Mouse (Mus musculus) forebrain, postnatal 0 days (tissue): ENCODE data around the gene Cdkal1. TPM values are rescaled to one million over a fixed set of nuclear protein-coding genes. Genes with fewer than 3 reads are reported as not detected.

Experiments used
- ATAC-seq: fragments of 200-750 bp; cut with Nextera tagmentation; 2 replicates; pipeline ENCODE4 v1.8.0; 2017; ENCODE audit warnings: mild to moderate bottlenecking, moderate library complexity
- DNase-seq: peaks from one replicate; pipeline ENCODE4 v3.0.0-alpha.2; 2015
- H3K27ac ChIP-seq: fragments of 300-500 bp; sonication (generic); 2 replicates; pipeline ENCODE4 v1.5.1; 2014; ENCODE audit warnings: low read depth, mild to moderate bottlenecking, antibody characterized with exemption, low read length, moderate library complexity, mixed read lengths
- H3K27me3 ChIP-seq: fragments of 300-500 bp; sonication (generic); 2 replicates; pipeline ENCODE4 v1.6.1; 2014; ENCODE audit warnings: mild to moderate bottlenecking, low read length, mixed read lengths; ENCODE audit not compliant: insufficient read depth
- H3K36me3 ChIP-seq: fragments of 300-500 bp; sonication (generic); 2 replicates; pipeline ENCODE4 v1.6.1; 2014; ENCODE audit warnings: mild to moderate bottlenecking, moderate library complexity; ENCODE audit not compliant: insufficient read depth
- H3K4me1 ChIP-seq: fragments of 300-500 bp; sonication (generic); 2 replicates; pipeline ENCODE4 v1.6.1; 2014; ENCODE audit warnings: antibody characterized with exemption; ENCODE audit not compliant: insufficient read depth
- H3K4me2 ChIP-seq: fragments of 300-500 bp; sonication (generic); 2 replicates; pipeline ENCODE4 v1.6.1; 2014; ENCODE audit warnings: low read depth, mild to moderate bottlenecking, moderate library complexity
- H3K4me3 ChIP-seq: fragments of 300-500 bp; sonication (generic); 2 replicates; pipeline ENCODE4 v1.5.1; 2014; ENCODE audit warnings: low read depth, low read length, mixed read lengths
- H3K9ac ChIP-seq: fragments of 300-500 bp; sonication (generic); 2 replicates; pipeline ENCODE4 v1.6.1; 2014; ENCODE audit warnings: mild to moderate bottlenecking
- H3K9me3 ChIP-seq: fragments of 300-500 bp; sonication (generic); 2 replicates; pipeline ENCODE4 v1.6.1; 2016; ENCODE audit warnings: low read length
- CTCF ChIP-seq: sonication (generic); IDR thresholded peaks from 2 replicates; pipeline ENCODE4 v1.5.1; 2016; ENCODE audit warnings: antibody characterized with exemption, control low read depth, low read depth
- WGBS: fragments of 180-500 bp; shearing (Covaris S2); extraction: QIAGEN DNeasy Blood & Tissue Kit; methylation state at CpG from one replicate; pipeline ENCODE4 v1.1.7; 2014; 5-methylcytosine and 5-hydroxymethylcytosine counted together
- polyA plus RNA-seq: library from polyadenylated mRNA; unstranded; fragments of >200 nt; fragmentation: Nextera tagmentation; extraction: Ambion mirVana; gene quantifications from 2 replicates; pipeline ENCODE4 v1.2.1, GENCODE M21; 2015
- total RNA-seq: library from RNA; depleted of rRNA; stranded (reverse); fragments of >200 nt; gene quantifications from 2 replicates; pipeline ENCODE4 v1.2.3, GENCODE M21; 2014

The Cdkal1 gene
- total and polyA plus RNA-seq, 2 experiments from 2014 or later, result 16.7 to 18.3 TPM

DNA sequence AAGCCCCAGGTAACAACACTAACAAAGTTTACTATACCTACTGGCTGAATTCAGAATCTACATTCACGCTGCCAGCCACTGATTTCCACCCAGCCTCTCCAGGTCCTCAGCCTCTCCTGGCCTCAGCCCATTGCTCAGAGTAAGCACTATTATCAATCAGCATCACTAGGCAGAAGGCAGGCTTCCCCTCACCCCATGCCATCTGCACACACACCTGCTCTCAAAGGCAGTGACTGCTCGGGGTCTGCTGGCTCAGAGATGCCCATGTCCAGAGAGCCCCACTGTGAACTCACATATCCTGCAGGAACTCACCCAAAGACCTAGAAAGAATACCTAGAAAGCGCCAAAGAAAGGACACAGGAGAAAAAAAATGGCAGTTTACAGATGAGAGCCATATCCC, 102.2 kb downstream of the Cdkal1 start:
- Histone ChIP-seq H3K27ac (no peak overlapping the region), H3K4me1 (no peaks in the 10 kb centered on the region), H3K9me3 (no peaks in the 10 kb centered on the region), H3K4me2 (no peak overlapping the region), H3K36me3 (no peaks in the 10 kb centered on the region), H3K4me3 (no peak overlapping the region), H3K27me3 (no peaks in the 10 kb centered on the region), H3K9ac (no peak overlapping the region)
- DNase-seq, result no peak
- no peak for TF ChIP-seq CTCF
- ATAC-seq, result no peak
- 72% methylated on average over 3 of the region's 3 CpGs for WGBS

DNA sequence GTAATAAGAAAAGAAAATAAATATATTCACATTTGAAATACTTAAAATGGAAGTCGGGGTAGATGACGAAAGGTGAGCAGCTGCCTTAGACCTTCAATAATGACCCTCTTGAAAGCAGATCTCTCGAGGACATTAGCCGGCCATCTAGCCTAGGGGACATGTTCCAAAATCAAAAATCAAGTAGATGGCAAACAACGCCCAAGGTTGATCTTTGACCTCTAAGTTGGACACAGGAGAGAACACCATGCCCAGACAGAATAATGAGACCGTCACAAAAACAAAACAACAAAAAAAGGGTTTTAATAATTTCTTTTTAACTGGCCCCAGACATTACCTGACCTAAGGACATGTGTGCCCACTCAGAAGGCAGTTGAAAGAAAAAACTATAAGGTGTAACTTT, 103.4 kb downstream of the Cdkal1 start:
- DNase-seq (no peak), ATAC-seq (no peak)
- no peak overlapping the region for H3K4me3 ChIP-seq
- no peaks in the 10 kb centered on the region for H3K4me1 ChIP-seq
- 98% methylated on average over 6 of the region's 6 CpGs for WGBS
- no peak for TF ChIP-seq CTCF
- no peaks in the 10 kb centered on the region for H3K27me3 ChIP-seq
- H3K36me3 ChIP-seq, result no peaks in the 10 kb centered on the region
- H3K9ac ChIP-seq, result no peak overlapping the region
- H3K4me2 ChIP-seq, result no peak overlapping the region
- H3K9me3 ChIP-seq, result no peaks in the 10 kb centered on the region
- H3K27ac ChIP-seq, result no peak overlapping the region

DNA sequence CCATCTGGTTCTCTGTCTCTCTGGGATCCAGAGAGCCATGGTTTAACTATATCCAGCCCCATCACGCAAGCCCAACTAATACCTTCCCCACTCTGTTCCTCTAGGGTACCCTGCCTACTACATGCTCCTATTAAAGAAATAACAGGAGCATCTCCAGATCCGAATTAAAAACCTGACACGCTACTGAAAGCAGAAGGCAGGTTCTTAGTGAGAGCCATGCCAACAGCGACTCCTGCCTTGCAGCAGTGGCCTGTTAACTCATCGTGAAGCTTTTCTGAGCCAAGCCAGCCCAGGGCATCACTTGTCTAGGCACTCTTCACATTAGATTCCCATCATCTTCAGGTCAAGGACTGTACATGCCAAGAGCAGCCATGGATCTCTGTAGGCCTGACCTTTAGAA, 104.3 kb downstream of the Cdkal1 start:
- Histone ChIP-seq H3K9me3 (no peaks in the 10 kb centered on the region), H3K4me2 (no peak overlapping the region), H3K27me3 (no peaks in the 10 kb centered on the region), H3K36me3 (no peaks in the 10 kb centered on the region), H3K4me3 (no peak overlapping the region), H3K9ac (no peak overlapping the region), H3K4me1 (0 out of 2 replicates have a peak, but pooled peaks cover 5% of the 10 kb centered on the region), H3K27ac (no peak overlapping the region)
- DNase-seq, result no peak
- no peak for ATAC-seq
- TF ChIP-seq CTCF, result no peak
- WGBS, result 88% methylated on average over 5 of the region's 5 CpGs

DNA sequence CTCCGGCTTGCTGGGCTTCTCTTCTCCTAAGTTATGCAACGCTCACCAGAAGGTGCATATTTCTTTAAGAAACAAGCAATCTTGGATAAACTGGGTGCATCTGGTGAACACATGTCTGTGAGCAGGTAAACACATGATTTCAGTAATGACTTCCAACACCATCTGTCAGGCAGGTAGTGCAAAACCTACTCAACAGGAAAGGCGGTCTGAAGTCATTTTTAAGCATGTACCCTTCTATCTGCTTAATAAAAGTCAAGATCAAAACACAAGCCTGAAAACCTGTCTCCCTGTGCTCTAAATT, 108.2 kb downstream of the Cdkal1 start:
- DNase-seq, result no peak
- H3K36me3 ChIP-seq, result no peaks in the 10 kb centered on the region
- no peaks in the 10 kb centered on the region for H3K9me3 ChIP-seq
- no peaks in the 10 kb centered on the region for H3K27me3 ChIP-seq
- no peak for TF ChIP-seq CTCF
- ATAC-seq, result no peak
- H3K4me2 ChIP-seq, result no peak overlapping the region
- 64% methylated on average over 3 of the region's 3 CpGs for WGBS
- no peak overlapping the region for H3K27ac ChIP-seq
- no peak overlapping the region for H3K9ac ChIP-seq
- H3K4me1 ChIP-seq, result 0 out of 2 replicates have a peak, but pooled peaks cover 5% of the 10 kb centered on the region
- H3K4me3 ChIP-seq, result no peak overlapping the region

DNA sequence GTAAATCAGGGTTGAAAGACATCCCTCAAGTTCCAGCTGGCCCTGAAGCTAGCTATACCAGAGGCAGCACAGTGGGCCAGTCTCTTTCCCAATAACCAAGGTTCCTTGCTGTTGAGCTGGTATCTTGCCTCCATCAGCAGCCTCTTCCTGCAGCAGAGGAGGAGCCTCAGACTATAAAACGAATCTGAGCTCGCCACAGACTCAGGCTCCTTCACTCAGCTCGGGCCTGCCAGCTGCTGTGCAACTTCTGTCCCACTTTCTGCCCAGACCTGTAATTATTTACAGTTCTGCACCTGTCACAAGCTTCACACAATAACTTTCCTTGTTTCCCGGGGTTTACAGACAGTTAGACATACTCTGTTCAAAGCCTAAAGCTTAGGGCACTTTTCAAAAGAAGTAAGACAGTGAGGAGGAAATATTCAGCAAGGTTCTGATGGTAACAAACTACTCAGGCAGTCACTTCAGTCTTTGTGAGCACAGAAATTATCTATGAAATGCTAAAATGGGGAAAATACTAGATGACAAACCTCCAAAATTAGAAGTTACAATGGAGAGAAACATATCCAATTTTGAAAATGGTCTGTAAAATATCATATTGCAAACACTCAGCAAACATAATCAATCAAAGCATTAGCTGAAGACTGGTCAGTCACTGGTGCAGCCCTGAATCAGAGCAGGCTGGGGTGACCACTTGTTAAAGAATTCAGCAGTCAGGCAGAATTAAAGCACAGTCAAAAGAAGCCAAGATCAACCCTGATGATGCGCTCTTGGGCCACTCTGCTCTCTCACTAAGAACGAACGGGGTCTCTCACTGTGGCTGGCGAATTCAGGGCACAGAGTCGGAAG, 108.8 kb downstream of the Cdkal1 start:
- no peak overlapping the region for H3K4me3 ChIP-seq
- ATAC-seq, result peak; percentile 38; the same call in 1 of the 2 replicates

DNA sequence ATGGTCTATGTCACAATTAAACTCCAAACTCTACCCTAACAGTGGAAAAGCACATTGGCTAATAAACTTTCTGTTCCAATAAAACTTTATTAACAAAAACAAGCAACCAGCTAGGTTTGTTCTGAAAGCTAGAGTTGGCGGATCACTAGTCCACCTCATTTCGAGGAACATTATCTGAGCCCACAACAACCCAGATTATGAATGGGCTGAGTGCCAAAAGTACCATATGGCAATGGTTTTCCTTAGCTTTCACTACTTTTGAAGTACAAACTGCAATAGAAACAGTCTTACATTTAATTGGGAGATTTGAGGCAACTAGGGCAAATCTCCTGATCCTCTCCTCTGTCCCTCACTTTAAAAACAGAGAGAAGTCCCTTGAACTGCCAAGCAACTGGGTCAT, 110.4 kb downstream of the Cdkal1 start:
- 0 out of 2 replicates have a peak, but pooled peaks cover 5% of the 10 kb centered on the region for H3K4me1 ChIP-seq
- no peak overlapping the region for H3K4me3 ChIP-seq
- no peak for ATAC-seq
- no peaks in the 10 kb centered on the region for H3K27me3 ChIP-seq
- H3K36me3 ChIP-seq, result no peaks in the 10 kb centered on the region
- H3K27ac ChIP-seq, result no peak overlapping the region
- H3K4me2 ChIP-seq, result no peak overlapping the region
- H3K9ac ChIP-seq, result no peak overlapping the region
- peak; percentile 51 for DNase-seq
- no peak for TF ChIP-seq CTCF
- H3K9me3 ChIP-seq, result no peaks in the 10 kb centered on the region
- 40% methylated on average over 2 of the region's 2 CpGs for WGBS

More for the DNA sequence above, 108.8 kb downstream of the Cdkal1 start:
- H3K27me3 ChIP-seq, result no peaks in the 10 kb centered on the region
- 40% methylated on average over 9 of the region's 9 CpGs for WGBS
- H3K9ac ChIP-seq, result no peak overlapping the region
- DNase-seq, result no peak
- no peaks in the 10 kb centered on the region for H3K36me3 ChIP-seq
- H3K4me1 ChIP-seq, result 0 out of 2 replicates have a peak, but pooled peaks cover 5% of the 10 kb centered on the region
- 0 out of 2 replicates have a peak overlapping the region, but pooled peaks have one; percentile 35 for H3K27ac ChIP-seq
- H3K9me3 ChIP-seq, result no peaks in the 10 kb centered on the region
- no peak overlapping the region for H3K4me2 ChIP-seq
- no peak for TF ChIP-seq CTCF

DNA sequence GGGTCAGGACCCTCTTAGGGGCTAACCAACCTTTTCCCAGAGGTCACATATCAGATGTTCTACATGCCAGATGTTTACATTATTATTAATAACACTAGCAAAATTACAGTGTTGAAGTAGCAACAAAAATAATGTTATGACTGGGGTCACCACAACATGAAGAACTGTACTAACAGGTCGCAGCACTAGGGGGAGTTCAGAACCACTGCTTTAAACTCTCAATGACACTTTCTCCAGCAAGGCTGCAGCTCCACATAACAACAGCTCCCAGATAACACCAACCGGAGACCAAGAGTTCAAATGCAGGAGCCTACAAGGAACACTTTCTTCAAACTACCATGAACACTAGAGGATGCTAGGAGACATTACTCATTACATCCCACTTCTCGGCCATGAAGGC, 111.3 kb downstream of the Cdkal1 start:
- no peak for DNase-seq
- Histone ChIP-seq H3K27ac (no peak overlapping the region), H3K27me3 (no peaks in the 10 kb centered on the region), H3K9ac (no peak overlapping the region), H3K4me1 (0 out of 2 replicates have a peak, but pooled peaks cover 5% of the 10 kb centered on the region), H3K36me3 (no peaks in the 10 kb centered on the region), H3K9me3 (no peaks in the 10 kb centered on the region), H3K4me2 (no peak overlapping the region), H3K4me3 (no peak overlapping the region)
- no peak for TF ChIP-seq CTCF
- WGBS, result 88% methylated on average over 3 of the region's 3 CpGs
- ATAC-seq, result no peak
